Mouse (Mus musculus) ES-Bruce4 (cell line): Measurements from ENCODE around the gene Haao. TPM values are rescaled to one million over a fixed set of nuclear protein-coding genes. Genes with fewer than 3 reads are reported as not detected.

ENCODE experiments used
- H3K27ac ChIP-seq: 2 replicates; pipeline ENCODE4 v1.5.1; 2012; ENCODE audit warnings: low read length, inconsistent platforms; ENCODE audit not compliant: insufficient read depth
- H3K27me3 ChIP-seq: 2 replicates; pipeline ENCODE4 v1.6.1; 2012; ENCODE audit warnings: mild to moderate bottlenecking, low read length, inconsistent platforms; ENCODE audit not compliant: control insufficient read depth, poor library complexity, insufficient read depth, severe bottlenecking
- H3K36me3 ChIP-seq: 2 replicates; pipeline ENCODE4 v1.6.1; 2012; ENCODE audit warnings: inconsistent platforms, mild to moderate bottlenecking, low read length, moderate library complexity; ENCODE audit not compliant: control insufficient read depth, poor library complexity, insufficient read depth, severe bottlenecking
- H3K4me1 ChIP-seq: one replicate; pipeline ENCODE4 v1.8.1; 2011; ENCODE audit warnings: low read length; ENCODE audit not compliant: control insufficient read depth, insufficient read depth
- H3K4me3 ChIP-seq: 2 replicates; pipeline ENCODE4 v1.5.1; 2011; ENCODE audit warnings: low read depth, mild to moderate bottlenecking, low read length
- H3K9ac ChIP-seq: 2 replicates; pipeline ENCODE4 v1.6.1; 2012; ENCODE audit warnings: low read depth, mild to moderate bottlenecking, inconsistent platforms; ENCODE audit not compliant: poor library complexity, severe bottlenecking
- H3K9me3 ChIP-seq: replicated peaks from 2 replicates; pipeline ENCODE4 v1.6.1; 2012; ENCODE audit warnings: mild to moderate bottlenecking, low read length, inconsistent platforms; ENCODE audit not compliant: control insufficient read depth, poor library complexity, insufficient read depth, severe bottlenecking
- CTCF ChIP-seq: IDR thresholded peaks from one replicate; pipeline ENCODE4 v1.8.1; 2011; ENCODE audit warnings: low read depth, low read length
- EP300 ChIP-seq: IDR thresholded peaks from 2 replicates; pipeline ENCODE4 v1.6.1; 2011; ENCODE audit warnings: low read depth, low read length; ENCODE audit not compliant: insufficient read depth
- POLR2A ChIP-seq: IDR thresholded peaks from one replicate; pipeline ENCODE4 v1.8.1; 2011; ENCODE audit warnings: low read length; ENCODE audit not compliant: insufficient read depth
- polyA plus RNA-seq: library from polyadenylated mRNA; stranded (reverse); fragments of >200 nt; gene quantifications from 2 replicates; pipeline ENCODE4 v1.2.4, GENCODE M21; 2011; ENCODE audit warnings: low read depth; ENCODE audit not compliant: missing spikeins, insufficient read depth, insufficient read length

The Haao gene
- polyA plus RNA-seq, 1 experiment = 0.55 TPM

DNA sequence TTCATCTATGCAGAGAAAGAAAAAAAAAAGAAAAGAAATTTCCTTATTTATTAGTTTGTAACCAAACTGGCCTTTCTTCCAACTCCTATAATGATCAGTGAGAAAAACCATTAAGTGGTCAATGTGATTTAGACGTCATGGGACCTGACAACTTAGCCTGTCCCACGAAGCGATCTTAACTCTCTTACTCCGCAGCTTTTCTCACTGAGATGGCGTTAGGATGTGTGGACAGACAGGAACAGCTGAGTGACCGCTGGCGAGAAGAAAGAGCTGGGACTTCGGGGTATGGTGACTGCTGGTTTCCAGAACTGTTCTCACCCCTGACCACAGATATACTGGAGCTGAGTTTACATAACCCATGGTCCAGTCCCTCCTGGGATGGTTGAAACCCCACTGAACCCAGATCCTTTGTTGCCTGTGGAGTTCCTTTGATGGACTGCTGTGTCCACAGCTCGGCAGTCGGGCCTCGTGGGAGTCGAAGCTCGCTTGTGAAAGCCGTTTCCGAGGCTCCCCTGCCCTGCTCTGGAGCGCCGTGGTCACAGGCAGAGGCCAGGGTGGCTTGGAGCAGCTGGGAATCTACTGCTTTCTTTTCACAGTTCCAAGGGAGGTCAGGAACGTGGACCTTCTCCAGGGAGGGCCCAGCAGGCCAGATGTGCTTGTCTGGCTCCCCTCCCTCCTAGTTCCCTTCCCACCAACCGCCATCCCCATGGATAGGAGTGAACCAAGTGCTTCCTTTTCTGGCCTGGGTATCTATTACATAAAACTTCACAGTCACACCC is 25.8 kb upstream of the Haao start:
- no peak for TF ChIP-seq POLR2A
- TF ChIP-seq CTCF = no peak
- TF ChIP-seq EP300 = no peak
- no peak overlapping the region for H3K27ac ChIP-seq
- H3K4me3 ChIP-seq = 0 out of 2 replicates have a peak overlapping the region, but pooled peaks have one; percentile 24
- no peaks in the 10 kb centered on the region; the same call in 1 of the 2 replicates for H3K36me3 ChIP-seq
- no peaks in the 10 kb centered on the region for H3K27me3 ChIP-seq
- no peaks in the 10 kb centered on the region for H3K9me3 ChIP-seq
- no peaks in the 10 kb centered on the region for H3K4me1 ChIP-seq
- 0 out of 2 replicates have a peak overlapping the region, but pooled peaks have one; percentile 12 for H3K9ac ChIP-seq

DNA sequence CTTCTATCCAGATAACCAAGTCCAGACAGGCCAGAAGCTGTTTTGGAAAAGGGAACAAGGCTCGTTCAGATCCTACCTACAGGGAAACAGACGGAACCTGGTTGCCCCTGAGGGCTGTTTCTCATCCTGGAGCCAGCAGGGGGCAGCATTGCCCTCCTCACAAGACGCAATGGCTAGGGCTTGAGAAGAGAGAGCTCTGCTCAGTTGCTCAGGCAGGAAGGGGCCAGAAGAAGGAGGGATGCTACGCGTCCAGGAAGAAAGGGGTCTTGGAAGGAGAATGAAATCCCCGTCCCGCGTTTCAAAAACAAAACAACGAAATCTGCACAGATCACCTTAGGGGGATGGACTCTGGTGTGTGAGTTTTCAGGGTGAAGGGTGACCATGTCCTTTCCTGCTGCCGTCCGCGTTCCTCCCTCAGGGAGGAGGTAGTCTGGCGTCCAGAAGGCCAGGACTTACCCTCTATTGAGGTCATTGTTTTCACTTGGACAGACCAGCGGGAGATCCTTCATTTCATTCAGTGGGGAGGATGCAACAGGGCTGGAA is 25.1 kb upstream of the Haao start:
- TF ChIP-seq POLR2A = no peak
- TF ChIP-seq CTCF = peak; percentile 95
- no peak for TF ChIP-seq EP300
- H3K27ac ChIP-seq = no peak overlapping the region
- H3K9ac ChIP-seq = no peak overlapping the region
- H3K4me3 ChIP-seq = no peak overlapping the region
- H3K9me3 ChIP-seq = no peaks in the 10 kb centered on the region
- H3K27me3 ChIP-seq = no peaks in the 10 kb centered on the region
- H3K4me1 ChIP-seq = no peaks in the 10 kb centered on the region
- no peaks in the 10 kb centered on the region; the same call in 1 of the 2 replicates for H3K36me3 ChIP-seq

DNA sequence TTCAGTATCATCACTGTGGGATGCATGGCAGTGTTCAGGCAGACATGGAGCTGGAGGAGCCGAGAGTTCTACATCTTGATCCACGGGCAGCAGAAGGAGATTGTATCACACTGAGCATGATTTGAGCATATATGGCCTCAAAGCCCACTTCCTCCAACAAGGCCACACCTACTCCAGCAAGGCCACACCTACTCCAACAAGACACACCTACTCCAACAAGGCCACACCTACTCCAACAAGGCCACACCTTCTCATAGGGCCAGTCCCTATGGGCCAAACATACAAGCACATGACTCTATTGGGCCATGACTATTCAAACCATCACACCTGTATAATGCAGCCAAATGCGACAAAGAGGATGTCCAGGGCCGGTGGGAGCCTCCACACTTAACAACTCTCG is 23.6 kb upstream of the Haao start:
- no peaks in the 10 kb centered on the region for H3K9me3 ChIP-seq
- H3K4me1 ChIP-seq = no peaks in the 10 kb centered on the region
- no peak overlapping the region for H3K9ac ChIP-seq
- TF ChIP-seq CTCF (no peak), EP300 (no peak), POLR2A (no peak)
- no peak overlapping the region for H3K4me3 ChIP-seq
- H3K36me3 ChIP-seq = no peaks in the 10 kb centered on the region; the same call in 1 of the 2 replicates
- no peaks in the 10 kb centered on the region for H3K27me3 ChIP-seq
- H3K27ac ChIP-seq = no peak overlapping the region

DNA sequence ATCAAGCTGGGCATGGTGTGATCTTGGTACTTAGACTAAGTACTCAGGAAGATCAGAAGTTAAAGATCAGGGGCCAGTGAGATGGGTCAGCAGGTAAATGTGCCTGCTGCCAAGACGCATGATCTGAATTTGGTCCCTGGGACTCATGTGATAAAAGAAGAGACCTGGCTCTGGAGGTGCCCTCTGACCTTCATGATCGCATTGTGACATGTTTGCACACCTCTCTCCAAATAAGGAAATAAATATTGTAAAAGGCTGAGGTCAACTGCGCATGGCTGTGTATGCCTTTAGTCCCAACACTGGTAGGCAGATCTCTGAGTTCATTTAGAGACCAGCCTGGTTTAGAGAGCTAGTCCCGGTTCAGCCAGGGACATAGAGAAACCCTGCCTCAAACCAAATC is 22.6 kb upstream of the Haao start:
- TF ChIP-seq EP300 (no peak), CTCF (no peak), POLR2A (no peak)
- H3K27ac ChIP-seq = no peak overlapping the region
- no peaks in the 10 kb centered on the region for H3K9me3 ChIP-seq
- no peaks in the 10 kb centered on the region for H3K4me1 ChIP-seq
- no peaks in the 10 kb centered on the region for H3K27me3 ChIP-seq
- H3K4me3 ChIP-seq = no peak overlapping the region
- no peak overlapping the region for H3K9ac ChIP-seq
- no peaks in the 10 kb centered on the region; the same call in 1 of the 2 replicates for H3K36me3 ChIP-seq

DNA sequence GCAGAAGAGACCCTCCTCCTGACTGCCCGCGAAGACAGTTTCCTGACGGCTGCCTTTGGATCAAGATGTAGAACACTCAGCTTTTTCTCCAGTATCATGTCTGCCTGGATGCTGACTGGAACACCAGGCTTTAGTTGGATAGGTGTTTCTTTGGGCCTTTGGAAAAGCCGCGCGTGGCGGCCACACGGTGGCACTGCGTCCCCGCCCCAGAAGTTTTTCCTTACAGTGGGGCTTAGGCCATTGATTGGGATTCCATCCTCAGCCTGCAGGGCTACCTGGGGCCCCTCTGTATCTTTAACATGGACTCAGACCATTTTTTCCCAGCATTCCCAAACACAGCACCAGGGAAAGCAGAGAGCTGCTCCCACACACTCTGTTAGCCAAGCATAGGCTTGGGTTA is 18.8 kb upstream of the Haao start:
- H3K4me3 ChIP-seq = no peak overlapping the region
- no peak overlapping the region for H3K9ac ChIP-seq
- H3K27me3 ChIP-seq = no peaks in the 10 kb centered on the region
- H3K27ac ChIP-seq = no peak overlapping the region
- no peak for TF ChIP-seq EP300
- peak; percentile 60 for TF ChIP-seq CTCF
- no peaks in the 10 kb centered on the region; the same call in 1 of the 2 replicates for H3K36me3 ChIP-seq
- H3K9me3 ChIP-seq = no peaks in the 10 kb centered on the region
- H3K4me1 ChIP-seq = peaks cover 9% of the 10 kb centered on the region

DNA sequence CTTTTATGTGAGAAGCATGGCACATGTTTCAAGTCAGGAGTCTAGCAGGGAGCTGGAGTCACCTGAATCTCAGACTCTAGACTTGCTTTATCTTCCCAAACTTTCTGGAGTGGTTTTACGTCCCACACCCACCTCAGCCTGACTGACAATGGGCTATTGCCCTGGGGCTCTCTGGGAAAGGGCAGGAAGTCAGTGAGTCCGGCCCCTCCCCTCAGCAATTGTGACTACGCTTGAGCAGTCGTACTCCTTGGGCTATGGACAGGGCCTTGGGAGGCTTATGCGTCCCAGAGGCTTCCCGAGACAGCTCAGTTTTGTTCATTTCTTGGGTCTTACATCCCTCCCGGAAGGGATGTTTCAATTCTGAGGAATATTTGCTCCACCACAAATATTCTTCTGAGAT is 17.6 kb upstream of the Haao start:
- H3K27me3 ChIP-seq = no peaks in the 10 kb centered on the region
- H3K27ac ChIP-seq = peak overlapping the region; percentile 81
- TF ChIP-seq CTCF (no peak), EP300 (peak; percentile 71; the same call in 1 of the 2 replicates), POLR2A (no peak)
- peaks cover 9% of the 10 kb centered on the region for H3K4me1 ChIP-seq
- no peak overlapping the region for H3K9ac ChIP-seq
- H3K36me3 ChIP-seq = no peaks in the 10 kb centered on the region
- H3K9me3 ChIP-seq = no peaks in the 10 kb centered on the region
- H3K4me3 ChIP-seq = no peak overlapping the region
